Mouse (Mus musculus) lung, adult 2 months (tissue): ENCODE measurements around the gene Fam234a. TPM values are rescaled to one million over a fixed set of nuclear protein-coding genes. Genes with fewer than 3 reads are reported as not detected.
"Not testable (repeated sequence)": the region's sequence is repeated elsewhere in the genome, so short reads cannot be mapped to it uniquely, and the experiment has no call there.

Experiments used
- DNase-seq: peaks from one replicate; pipeline ENCODE4 v3.0.0; 2022
- H3K4me1 ChIP-seq: fragments of 200-500 bp; 2 replicates; pipeline ENCODE4 v1.6.1; 2011; ENCODE audit warnings: low read length; ENCODE audit not compliant: control insufficient read depth, insufficient read depth
- H3K4me3 ChIP-seq: fragments of 200-500 bp; replicated peaks from 2 replicates; pipeline ENCODE3; 2011; ENCODE audit warnings: low read depth, mild to moderate bottlenecking, control low read depth, low read length; ENCODE audit errors: extremely low read depth
- CTCF ChIP-seq: fragments of 200-500 bp; IDR thresholded peaks from 2 replicates; pipeline ENCODE4 v1.5.1; 2011; ENCODE audit warnings: mild to moderate bottlenecking, low read length, control low read depth; ENCODE audit not compliant: insufficient read depth
- POLR2A ChIP-seq: fragments of 200-500 bp; IDR thresholded peaks from 2 replicates; pipeline ENCODE4 v1.6.1; 2011; ENCODE audit warnings: low read depth, mild to moderate bottlenecking, control low read depth, low read length, borderline replicate concordance; ENCODE audit errors: extremely low read depth
- WGBS: fragments of 180-500 bp; shearing (Covaris S2); methylation state at CpG from one replicate; pipeline ENCODE4 v1.1.7; 2018; 5-methylcytosine and 5-hydroxymethylcytosine counted together
- polyA plus RNA-seq: library from polyadenylated mRNA; depleted of rRNA; stranded (reverse); fragments of >200 nt; gene quantifications from 2 replicates; pipeline ENCODE4 v1.2.3, GENCODE M21; 2012; rRNA removed

Fam234a gene
- polyA plus RNA-seq, 1 experiment = 76.1 TPM

DNA sequence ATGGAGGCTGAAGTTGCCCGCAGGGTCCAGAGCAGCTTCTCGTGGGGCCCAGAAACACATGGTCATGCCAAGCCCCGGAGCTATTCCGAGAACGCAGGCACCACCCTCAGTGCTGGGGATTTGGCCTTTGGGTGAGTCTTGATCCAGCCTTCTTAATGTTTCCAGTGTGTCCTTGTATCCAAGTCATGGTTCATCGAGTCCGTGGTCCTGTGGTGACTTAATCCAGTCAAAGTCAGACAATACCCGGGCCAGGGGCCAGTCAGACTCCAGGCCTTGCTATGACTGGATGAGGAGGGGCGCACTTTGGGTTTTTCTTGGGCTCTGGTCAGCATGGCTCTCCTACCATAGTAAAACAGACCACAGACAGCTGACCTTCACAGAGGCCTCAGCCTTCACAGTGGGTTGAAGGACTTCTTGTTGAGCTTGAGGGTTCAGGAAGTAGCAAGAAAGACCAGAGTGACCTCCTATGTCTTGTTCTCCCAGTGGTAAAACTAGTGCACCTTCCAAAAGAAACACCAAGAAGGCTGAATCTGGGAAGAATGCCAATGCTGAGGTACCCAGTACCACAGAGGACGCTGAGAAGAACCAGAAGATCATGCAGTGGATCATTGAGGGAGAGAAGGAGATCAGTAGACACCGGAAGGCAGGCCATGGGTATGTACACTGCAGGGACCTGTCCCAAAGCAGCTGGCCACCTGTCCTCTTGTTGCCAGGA is 55.8 kb downstream of the Fam234a start:
- DNase-seq = no peak
- Histone ChIP-seq H3K4me1 (no peaks in the 10 kb centered on the region), H3K4me3 (no peak overlapping the region)
- 92% methylated on average over 11 of the region's 11 CpGs for WGBS
- TF ChIP-seq CTCF (no peak), POLR2A (no peak)

DNA sequence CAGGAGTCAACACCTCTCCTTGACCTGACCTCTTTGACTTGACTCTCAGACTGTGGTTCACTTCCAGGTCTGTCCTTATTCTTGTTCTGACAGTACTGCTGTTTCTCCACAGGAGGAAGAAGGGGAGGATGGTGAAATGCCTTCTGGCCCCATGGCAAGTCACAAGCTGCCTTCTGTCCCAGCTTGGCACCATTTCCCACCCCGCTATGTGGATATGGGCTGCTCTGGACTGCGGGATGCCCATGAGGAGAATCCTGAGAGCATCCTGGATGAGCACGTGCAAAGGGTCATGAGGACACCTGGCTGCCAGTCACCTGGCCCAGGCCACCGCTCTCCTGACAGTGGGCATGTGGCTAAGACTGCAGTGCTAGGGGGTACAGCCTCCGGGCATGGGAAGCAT is 56.5 kb downstream of the Fam234a start:
- TF ChIP-seq CTCF = no peak
- Histone ChIP-seq H3K4me3 (no peak overlapping the region), H3K4me1 (no peaks in the 10 kb centered on the region)
- WGBS = 97% methylated on average over 5 of the region's 5 CpGs
- no peak for DNase-seq

DNA sequence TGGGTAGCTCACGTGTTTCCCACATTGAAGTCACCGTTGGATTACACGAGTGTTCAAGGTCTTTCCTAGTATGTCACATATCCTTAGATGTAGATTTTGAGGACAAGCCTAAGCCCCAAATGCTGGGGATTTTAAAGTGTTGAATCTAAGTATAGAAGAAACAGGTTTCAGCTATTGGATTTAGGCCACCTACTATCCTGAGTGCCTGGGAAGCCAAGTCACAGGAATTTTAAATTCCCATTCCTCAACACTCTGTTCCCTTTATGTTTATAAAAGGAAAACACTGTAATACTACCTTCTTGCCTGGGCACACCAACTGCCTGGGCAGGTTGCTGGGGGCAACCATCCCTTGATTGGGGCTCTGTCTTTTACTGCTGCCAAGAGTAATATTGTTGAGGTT is 62.9 kb downstream of the Fam234a start:
- TF ChIP-seq POLR2A (no peak), CTCF (no peak)
- WGBS = 93% methylated on average over 3 of the region's 3 CpGs
- H3K4me3 ChIP-seq = no peak overlapping the region
- DNase-seq = no peak
- no peaks in the 10 kb centered on the region for H3K4me1 ChIP-seq

DNA sequence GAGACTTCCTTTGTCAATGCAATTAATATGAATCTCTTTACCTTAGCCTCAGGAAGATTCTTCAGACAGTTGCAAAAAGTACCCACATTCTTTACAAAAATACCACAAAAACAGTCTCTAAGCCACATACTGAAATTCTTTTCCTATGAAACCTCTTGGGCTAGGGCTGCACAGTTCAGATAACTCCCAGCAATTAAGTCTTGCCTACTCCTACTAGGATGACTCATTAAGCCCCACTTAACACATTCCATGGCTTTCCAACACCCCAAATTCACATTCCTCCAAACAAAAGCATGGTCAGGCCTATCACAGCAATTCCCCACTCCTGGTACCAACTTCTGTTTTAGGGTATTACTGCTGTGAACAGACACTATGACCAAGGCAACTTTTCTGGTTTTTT is 65.4 kb downstream of the Fam234a start:
- no peaks in the 10 kb centered on the region for H3K4me1 ChIP-seq
- H3K4me3 ChIP-seq = no peak overlapping the region
- no peak for DNase-seq
- TF ChIP-seq CTCF (no peak), POLR2A (no peak)

DNA sequence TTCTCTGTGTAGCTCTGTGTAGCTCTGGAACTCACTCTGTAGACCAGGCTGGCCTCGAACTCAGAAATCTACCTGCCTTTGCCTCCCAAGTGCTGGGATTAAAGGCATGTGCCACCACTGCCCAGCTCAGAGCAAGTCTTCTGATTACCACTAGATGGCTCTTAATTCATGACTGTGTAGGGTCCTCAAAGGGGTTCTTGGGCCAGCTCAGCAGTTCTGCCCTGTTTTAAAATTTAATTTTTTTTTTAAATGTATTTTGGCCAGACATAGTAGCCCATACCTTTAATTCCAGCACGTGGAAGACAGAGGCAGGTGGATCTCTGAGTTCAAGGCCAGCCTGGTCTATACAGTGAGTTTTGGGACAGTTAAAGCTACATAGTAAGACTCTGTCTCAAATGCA is 68.8 kb downstream of the Fam234a start:
- H3K4me1 ChIP-seq, H3K4me3 ChIP-seq, DNase-seq: not testable (repeated sequence)
- WGBS = 91% methylated on average over 2 of the region's 2 CpGs

DNA sequence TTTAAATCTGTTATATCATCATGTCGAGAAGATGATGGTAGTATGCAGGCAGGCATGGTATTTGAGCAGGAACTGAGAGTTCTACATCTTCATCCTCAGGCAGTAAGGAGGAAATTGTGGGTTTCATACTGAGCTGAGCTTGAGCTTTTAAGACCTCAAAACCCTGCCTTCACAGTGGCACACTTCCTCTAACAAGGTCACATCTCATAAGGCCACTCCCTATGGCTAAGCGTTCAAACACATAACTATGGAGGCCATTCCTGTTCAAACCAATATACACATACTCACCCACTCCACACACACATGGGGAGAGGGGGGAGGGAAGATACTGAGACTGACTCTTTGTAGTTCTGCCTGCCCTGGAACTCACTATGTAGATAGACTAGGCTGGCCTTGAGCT is 76.0 kb downstream of the Fam234a start:
- 55% methylated on average over 2 of the region's 2 CpGs for WGBS
- TF ChIP-seq POLR2A = no peak
- no peak for TF ChIP-seq CTCF
- DNase-seq = no peak

DNA sequence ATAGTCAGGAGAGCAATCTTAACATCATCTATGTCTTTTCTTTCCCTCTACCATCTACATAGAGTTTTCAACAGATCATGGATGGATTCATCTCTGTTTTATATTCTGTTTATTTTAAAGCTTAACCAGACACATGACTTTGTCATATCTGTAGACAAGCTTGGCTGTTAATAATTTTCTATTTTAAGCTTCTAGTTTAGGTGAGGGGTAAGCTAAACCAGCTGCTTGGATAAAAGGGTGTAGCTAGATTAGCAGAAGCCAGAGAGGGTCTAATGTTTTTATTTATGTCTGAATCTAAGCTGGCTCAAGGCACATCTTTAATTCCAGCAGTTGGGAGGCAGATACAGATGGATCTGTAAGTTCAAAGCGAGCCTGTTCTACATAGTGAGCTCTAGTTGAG is 81.3 kb downstream of the Fam234a start:
- no peak for TF ChIP-seq CTCF
- TF ChIP-seq POLR2A = no peak
- H3K4me3 ChIP-seq = no peak overlapping the region
- no peak for DNase-seq
- WGBS = 78% methylated on average over 1 of the region's 1 CpGs
- H3K4me1 ChIP-seq = 0 out of 2 replicates have a peak, but pooled peaks cover 3% of the 10 kb centered on the region

More for the DNA sequence above, 76.0 kb downstream of the Fam234a start:
- H3K4me3 ChIP-seq = no peak overlapping the region
- peaks cover 3% of the 10 kb centered on the region; the same call in 1 of the 2 replicates for H3K4me1 ChIP-seq

Other genes with a start within 250 kb of the Fam234a start
- 41.3 and 46.5 TPM in 2 replicates for gene Rab11fip3, start 174.7 kb downstream of the Fam234a start, polyA plus RNA-seq
- 12.1 and 16.7 TPM in 2 replicates for gene Decr2, start 153.9 kb downstream of the Fam234a start, polyA plus RNA-seq
- gene Nme4, start 148.6 kb downstream of the Fam234a start, polyA plus RNA-seq = 5.4 and 7.5 TPM in 2 replicates
- 60.0 and 65.3 TPM in 2 replicates for gene Tmem8, start 130.9 kb downstream of the Fam234a start, polyA plus RNA-seq
- gene Mrpl28, start 120.7 kb downstream of the Fam234a start, polyA plus RNA-seq = 43.4 and 46.7 TPM in 2 replicates
- 14.0 and 17.5 TPM in 2 replicates for gene Axin1, start 105.6 kb downstream of the Fam234a start, polyA plus RNA-seq
- 0.62 and 0.70 TPM in 2 replicates for gene Pdia2, start 45.2 kb downstream of the Fam234a start, polyA plus RNA-seq
- gene Rgs11, start 41.3 kb downstream of the Fam234a start, polyA plus RNA-seq = 52.9 and 59.5 TPM in 2 replicates
- 27.3 and 30.4 TPM in 2 replicates for gene Arhgdig, start 36.5 kb downstream of the Fam234a start, polyA plus RNA-seq
- gene Luc7l, start 8.7 kb upstream of the Fam234a start, polyA plus RNA-seq = 16.9 and 19.1 TPM in 2 replicates
- 14.5 and 38.8 TPM in 2 replicates for gene Neurl1b, start 170.6 kb upstream of the Fam234a start, polyA plus RNA-seq